Mouse (Mus musculus): Measurements from ENCODE around the gene Abcd2.

- TF ChIP-seq CTCF (IDR thresholded peaks at IDR 0.05; ENCODE audit: insufficient read depth, low read length) (no peak), POLR2A (IDR thresholded peaks at IDR 0.05; ENCODE audit: borderline replicate concordance, extremely low read depth, low read depth, low read length) (no peak)
Observed at GRCm38 (mm10) chr15:91171332-91171731, 20.3 kb downstream of the Abcd2 start.

Data from lung, adult 2 months (tissue).